Mouse (Mus musculus): Measurements from ENCODE around the gene Ano1.
A peak's percentile ranks its signal among the peaks of the same experiment; 100 is the strongest.

The Ano1 gene

DNA sequence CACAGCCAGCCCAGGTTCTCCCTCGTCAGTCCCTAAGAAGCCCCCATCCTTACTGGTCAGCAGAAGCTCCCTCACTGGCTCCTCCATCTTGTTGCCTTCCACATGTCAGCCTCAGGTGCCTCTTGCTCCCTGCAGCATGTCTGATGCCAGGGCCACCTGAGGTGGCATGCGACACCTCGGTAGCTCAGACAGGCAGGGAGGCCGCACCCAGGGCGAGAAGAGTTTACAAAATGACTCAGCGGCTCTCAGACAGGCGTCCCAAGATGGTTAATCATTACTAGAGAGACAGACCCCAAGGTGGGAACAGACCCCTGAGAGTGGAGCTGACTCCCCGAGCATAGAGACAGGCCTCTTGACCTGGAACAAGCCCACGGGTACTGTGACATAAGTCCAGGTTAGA is at the start of gene Ano1:
Ano1 (minus strand) TSS at position 142 of the 400 bp plus-strand sequence.
- DNase-seq (ENCODE audit: low spot score) = no peak

DNA sequence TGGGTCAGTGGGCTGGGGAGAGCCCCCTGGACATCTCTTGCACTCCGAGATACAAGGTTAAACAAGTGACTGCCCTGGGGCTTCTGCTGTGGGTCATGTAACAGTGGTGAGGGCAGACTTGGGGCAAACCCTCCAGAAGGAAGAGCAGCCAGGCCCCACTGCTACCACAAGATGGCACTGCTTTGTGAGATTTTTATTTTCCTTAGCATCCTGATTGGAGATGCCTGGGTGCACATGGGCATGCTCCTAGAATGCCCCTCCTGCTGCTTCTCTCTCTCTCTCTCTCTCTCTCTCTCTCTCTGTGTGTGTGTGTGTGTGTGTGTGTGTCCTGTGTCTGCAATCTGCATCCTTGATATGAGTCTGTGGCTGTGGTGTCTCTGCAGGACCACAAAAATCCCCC is 46.7 kb upstream of the Ano1 start:
- DNase-seq (ENCODE audit: low spot score) = peak; percentile 48

DNA sequence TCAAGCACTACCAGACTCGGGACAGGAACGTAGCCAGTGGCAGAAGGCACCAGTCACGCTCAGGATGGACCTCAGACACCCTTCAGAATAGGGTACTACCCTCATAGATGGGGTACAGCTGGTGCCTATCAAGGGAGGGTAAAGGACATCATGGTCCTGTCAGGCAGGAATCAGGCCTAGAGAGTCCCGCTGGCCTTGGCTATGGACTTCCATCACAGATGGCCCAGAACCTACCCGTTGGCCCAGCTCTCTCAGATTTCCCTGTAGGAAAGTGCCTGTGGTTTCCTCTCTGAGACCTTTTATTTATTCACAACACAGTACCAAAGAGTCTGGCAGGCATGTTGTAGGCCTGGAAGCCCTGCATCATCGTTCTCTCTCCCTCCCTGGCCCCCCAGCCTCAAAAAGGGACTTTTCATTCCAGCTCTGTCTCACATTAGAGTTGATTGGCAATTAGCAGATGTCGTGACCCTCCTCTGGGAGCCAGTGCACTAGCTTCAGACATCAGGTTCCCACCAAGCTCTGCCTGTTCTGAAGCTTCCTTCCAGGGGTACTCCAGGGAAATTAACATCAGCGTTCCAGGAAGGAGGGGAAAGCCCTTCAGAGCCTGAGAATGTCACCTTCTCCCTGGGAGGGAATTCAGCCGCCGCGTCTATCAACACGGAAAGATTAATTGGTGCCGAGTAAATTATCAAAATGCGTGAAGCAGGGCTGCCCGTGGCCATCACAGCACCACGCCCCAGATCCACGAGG is 45.4 kb upstream of the Ano1 start:
- no peak for DNase-seq (ENCODE audit: low spot score)

DNA sequence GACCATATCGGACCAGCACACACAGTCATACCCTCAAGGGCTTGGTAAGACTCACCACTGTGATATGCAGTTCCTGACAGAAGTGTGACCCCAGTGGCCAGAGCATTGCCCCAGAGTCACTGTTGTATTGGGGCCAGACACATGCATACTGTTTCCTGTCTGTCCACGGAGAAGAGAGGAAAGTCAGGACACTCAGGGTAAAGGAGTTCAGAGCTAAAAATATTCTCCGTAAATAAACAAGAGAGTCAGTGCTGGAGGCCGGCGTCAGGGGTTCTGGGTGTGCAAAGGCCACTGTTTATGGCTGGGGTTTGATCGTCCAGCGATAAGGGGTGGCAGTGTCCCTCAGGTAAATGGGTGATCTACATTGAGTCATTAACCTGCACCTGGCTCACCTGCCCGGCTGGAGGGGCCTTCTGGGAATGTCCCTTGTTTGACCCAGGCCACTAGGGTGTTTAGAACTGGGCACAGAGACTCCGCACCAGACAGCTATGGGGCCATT is 44.3 kb upstream of the Ano1 start:
- no peak for DNase-seq (ENCODE audit: low spot score)

DNA sequence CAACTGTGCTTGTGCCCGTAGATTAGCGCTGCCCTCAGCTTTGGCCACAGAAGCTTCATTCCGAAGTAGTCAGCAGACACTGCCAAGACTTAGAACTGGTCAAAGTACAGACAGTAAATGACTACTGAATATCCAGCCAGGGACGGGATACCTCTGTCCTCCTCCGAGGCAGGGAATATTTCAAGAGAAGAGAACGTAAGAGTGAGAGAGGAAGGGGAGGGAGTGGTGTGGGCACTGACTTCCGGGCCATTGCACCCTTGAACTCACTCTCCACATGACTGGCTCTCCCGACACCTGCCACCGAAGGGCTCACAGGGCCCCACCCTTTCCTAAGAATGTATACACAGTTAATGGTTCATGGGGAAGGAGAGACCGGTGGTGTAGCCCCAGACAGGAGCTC is 41.5 kb upstream of the Ano1 start:
- no peak for DNase-seq (ENCODE audit: low spot score)

DNA sequence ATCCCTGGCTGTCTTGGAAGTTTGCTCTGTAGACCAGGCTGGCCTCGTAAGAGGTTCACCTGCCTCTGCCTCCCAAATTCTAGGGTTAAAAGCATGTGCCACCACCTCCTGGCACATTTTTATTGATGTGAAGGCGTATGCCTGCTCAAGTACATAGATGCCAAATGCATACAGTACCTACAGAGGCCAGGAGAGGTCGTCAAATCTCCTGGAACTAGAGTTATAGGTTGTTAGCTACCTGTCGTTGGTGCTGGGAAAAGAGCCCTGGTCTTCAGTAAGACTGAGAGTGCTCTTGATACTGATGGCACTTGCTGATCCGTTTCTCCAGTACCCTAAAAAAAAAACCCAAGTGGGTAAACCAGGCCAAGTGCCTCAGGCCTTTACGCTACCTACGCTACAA is 39.7 kb upstream of the Ano1 start:
- DNase-seq (ENCODE audit: low spot score) = no peak

DNA sequence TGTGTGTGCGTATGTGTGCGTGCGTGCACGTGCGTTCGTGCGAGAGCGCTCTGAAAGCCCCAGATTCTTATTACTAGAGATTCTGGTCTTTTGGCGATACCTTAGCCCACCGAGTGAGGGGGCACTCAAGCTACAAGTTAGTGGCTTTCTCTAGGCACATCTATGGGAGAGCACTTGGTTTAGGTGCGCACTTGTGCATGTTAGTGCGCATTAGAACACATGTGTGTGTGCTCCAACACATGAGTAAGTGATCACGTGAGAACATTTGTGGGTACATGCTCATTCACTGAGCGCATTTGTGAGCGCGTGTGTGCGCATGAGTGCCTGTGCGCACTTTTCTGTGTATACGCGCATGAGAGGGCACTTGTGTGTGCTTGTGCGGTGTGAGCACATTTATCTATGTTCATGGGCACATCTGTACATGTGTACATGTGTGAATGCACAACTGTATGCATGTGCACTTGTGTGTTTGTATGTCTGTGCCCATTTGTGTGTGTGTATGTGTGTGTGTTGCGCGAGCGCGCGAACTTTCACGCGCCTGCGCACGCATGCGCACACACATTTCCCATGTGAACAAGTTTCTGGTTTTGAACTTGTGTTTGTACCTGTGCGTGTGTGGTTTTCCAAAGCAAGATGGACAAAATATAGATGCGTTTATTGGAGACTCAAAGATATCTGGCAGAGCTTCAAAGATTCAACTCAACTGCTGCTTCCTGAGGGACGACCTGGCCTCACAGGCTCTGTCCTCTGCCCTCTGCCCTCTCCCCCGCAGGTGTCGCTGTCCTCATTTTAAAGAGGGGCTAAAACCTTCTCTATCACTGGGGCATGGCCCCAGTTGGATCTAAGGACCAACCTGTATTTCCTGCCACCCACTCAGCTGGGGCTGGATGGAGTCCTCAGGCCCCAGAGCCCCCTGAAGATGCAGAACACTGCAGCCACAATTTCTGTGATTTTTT is 38.1 kb upstream of the Ano1 start:
- no peak for DNase-seq (ENCODE audit: low spot score)

DNA sequence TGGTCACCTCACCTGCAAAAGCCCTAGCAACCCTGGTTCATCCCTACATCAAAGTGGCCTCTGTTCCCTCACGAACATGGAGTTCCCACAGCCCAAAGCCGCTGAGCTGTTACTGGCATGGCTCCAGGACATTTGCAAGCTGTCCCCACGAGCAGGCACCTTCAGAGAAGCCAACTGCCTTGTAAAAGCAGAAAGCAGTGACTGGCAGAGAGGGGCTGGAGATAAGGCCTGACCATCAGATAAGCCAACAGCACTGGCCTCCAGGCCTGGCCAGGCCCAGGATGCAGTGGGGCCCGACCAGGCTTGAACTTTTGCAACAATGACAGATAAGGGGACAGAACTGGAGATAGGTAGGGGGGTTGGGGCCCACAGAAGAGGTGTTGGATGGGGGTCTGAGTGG is 36.9 kb upstream of the Ano1 start:
- DNase-seq (ENCODE audit: low spot score) = no peak

DNA sequence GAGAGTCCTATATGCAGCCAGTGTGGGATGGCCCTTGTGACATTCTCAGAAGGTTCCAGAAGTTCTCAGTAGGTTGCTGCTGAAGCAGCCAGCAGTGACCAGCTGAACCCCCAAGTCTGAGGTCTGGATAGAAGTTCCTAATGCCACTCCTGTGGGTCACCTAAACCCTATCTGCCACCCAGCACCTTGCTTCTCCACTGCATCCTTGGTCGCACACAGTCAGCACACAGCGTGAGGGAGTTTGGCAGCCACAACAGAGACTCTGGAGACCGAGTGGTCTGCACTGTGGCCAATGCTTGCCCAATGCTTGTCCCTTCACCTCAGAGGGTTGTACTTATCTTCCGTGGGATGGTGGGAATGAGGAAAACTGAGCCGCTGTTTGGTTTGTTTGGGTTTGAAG is 35.7 kb upstream of the Ano1 start:
- DNase-seq (ENCODE audit: low spot score) = no peak

DNA sequence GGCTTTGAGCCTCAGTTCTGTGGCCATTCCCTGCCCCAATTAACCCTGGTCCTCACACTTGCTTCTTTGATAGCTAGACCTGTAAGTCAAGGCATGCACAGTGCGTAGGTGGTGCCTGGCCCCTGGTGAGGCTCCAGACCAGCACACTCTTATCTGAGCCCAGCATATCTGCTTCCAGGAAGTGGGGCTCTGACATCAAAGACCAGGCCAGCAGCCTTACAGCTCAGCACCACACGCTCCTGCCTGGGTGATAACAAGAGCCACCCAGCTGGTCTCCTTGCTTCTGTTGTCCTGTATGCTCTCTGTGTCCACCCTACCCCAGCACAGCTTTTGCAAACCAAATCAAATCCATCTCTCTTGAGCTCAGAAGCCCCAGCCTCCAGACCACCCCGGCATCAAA is 34.8 kb upstream of the Ano1 start:
- no peak for DNase-seq (ENCODE audit: low spot score)

DNA sequence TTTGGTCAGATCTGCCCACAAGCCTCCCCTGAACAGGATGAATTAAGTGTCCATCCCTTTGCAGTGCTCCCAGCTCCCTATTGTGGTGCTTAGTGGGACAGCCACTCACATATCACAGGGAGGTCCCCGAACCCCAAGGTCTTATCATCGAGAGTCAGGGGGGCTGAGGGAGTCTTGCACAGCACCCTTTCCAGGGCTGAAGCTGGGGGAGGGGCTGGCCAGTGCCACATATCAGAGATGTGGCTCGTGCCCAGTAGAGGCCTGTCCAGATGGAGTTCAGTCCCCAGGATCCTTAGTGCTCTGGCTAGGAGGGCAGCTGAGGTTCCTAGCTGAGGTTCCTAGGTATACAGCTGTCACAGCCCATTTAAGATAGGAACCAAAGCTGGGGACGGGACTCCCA is 32.4 kb upstream of the Ano1 start:
- DNase-seq (ENCODE audit: low spot score) = no peak

DNA sequence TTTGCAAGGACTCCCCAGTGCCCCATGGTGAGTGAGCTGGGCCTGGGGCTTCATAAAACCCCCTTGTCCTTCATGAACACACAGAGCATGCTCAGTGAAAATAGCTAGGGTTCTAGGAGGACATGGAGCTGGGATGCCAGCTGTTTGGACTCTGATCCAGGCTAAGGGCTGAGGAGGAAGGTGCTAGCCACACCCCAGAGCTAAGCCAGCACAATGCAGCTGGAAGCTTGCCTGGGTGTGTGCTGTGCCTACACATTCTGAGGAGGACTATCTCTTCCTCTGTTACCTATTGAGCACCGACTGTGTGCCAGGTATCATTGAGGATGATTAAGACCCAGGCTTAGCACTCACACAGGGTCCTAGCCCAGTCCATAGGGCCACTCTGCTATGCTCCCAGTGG is 30.6 kb upstream of the Ano1 start:
- no peak for DNase-seq (ENCODE audit: low spot score)

DNA sequence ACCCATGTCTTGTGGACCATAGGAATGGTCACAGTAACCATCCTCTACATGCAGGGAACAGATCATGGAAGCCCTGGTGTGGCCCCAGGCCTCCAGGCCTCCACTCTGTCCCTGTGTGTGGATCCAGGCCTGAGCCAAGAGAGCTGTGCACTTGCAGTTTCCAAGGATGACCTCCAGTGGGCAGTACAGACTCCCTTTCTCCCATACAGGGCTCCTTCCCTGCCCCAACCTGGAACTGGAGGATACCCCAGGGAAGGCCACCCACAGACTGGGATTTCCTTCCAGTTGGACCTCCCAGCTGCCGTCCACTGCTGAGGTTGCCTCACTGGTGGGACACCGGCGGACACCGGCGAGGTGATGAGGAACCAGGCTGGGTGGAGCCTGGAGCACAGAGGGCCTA is 29.6 kb upstream of the Ano1 start:
- no peak for DNase-seq (ENCODE audit: low spot score)

DNA sequence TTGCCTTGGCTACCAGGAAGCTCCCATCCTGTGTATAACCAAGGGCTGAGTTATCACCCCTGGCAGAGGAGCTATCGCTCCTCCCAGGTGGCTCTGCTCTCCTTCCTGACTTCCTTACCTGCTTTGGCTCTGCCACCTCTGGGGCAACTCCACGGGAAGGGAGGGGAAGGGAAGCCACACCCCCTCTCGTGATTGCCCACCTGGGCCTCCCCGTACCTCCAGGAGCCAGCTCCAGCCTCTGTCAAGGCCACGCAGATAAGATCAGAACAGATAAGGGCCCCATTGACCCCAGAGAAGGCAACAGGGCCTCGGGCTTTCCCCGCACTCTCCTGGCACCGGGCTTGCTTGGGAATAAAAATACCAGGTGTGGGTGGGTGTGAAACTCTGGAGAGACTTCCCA is 28.4 kb upstream of the Ano1 start:
- DNase-seq (ENCODE audit: low spot score) = no peak

DNA sequence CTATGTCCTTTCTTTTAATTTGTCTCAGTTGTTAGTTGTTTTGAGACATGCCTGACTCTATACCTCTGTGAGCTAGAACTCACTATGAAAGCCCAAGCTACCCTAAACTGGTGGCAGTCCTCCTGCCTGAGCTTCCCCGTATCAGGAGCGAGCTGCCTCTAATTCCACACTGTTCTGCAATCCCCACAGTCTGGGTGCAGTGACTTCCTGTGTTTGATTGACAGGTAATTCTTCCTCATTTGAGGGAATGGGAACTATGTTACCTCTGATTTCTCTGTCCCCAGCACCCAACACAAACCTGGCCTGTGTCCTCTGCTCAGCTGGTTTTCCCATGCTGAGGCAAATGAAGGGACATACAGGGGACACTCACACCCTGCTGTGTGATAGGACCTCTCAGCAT is 27.9 kb upstream of the Ano1 start:
- DNase-seq (ENCODE audit: low spot score) = no peak

DNA sequence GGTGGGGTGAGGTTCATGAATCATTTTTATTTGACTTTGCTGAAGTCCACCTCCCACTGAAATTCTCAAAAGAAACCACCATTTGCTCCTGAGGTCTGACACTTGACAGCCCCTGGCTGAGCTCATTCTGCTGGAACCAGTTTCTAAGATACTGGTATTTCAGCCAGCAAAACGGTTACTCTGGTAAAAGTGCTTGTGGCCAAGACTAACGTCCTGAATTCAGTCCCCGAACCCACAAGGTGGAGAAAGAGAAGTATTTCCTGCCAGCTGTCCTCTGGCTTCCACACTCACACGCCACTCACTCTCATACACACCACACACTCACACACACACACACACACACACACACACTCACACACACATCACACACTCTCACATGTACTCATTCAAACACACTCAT is 26.0 kb upstream of the Ano1 start:
- DNase-seq (ENCODE audit: low spot score) = no peak

DNA sequence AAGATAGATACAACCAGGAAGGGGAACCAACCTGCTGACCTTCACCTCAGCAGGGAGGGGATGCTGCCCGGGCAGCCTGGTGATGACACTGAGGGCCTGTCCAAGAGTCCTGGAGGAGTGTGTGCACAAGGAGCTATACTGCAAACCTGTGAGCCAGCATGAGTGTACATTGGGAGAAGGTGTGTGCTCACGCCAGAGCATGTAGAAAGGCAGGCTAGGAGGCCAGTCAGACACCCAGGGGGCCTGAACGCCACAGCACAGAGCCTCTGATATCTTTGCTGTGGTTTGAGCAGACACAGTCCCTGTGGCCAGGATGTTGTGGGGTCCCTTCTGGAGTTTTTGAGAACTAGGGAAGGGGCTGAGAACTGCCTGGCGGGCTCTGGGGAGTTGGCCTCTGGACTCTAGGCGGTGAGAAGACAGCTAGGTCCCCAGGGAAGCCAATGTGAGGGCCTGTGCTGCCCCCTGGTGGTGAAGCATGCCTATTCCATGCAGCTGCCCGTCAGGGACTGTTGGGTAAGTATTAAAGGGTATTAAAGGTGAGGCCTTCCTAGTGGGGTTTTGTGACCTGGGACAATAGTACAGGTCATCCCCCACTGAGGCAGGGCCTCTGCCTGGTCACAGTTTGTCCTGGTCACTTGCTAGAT is 24.2 kb upstream of the Ano1 start:
- DNase-seq (ENCODE audit: low spot score) = peak; percentile 86

DNA sequence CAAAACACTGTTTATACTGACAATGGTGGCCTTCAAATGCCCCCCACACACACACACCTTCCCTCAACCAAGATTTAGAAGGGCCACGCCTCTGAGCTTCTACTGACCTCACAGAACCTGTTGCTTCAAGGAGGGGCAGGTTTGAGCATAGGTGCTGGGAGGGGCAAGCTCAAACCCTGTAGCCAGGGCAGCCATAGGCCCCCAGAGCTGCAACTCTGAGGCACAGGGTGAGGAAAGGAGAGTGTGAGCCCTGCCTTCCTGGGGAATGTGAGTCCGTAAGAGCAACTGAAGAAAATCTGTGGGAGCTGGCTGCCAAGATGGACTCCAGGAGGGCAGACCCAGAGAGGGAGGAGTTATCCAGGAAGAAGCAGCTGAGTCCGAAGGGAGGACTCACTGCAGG is 23.4 kb upstream of the Ano1 start:
- no peak for DNase-seq (ENCODE audit: low spot score)

DNA sequence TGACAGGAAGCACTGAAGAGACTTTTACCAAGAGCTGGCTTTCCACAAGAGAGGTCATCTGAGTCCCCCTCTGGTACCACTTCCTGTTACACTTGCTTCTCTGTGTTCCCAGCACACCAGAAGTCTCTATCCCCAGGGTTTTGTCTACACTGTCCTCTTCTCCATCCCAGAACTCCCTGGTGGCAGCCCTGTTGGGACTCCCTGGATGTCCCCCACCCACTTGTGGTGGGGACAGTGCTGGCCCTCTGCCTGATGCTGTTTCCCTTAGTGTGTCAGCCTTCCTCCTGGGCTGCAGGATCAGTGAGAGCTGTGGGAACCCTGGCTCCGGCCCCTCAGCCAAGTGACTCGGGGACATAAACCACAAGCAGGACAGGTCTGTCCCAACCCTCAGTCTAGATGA is 22.5 kb upstream of the Ano1 start:
- no peak for DNase-seq (ENCODE audit: low spot score)

DNA sequence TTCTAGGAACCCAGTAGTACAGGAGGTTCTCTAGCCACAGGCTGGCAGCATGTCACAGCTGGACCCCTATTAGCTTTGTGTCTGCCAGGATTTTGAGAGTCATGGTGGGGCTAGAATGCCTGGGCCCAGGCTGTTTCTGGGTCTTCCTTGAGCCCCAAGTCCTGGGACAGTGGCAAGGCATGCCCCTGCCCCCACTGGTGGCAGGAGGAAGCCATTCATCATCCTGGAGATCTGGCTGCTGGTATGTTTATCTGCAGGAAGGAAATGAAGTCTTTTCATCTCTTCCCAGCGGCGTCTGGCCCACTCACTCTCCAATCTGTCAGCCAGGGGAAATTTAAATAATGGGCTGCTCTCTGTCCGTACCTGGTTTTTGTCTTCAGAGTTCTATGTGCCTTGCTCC is 18.3 kb upstream of the Ano1 start:
- no peak for DNase-seq (ENCODE audit: low spot score)

DNA sequence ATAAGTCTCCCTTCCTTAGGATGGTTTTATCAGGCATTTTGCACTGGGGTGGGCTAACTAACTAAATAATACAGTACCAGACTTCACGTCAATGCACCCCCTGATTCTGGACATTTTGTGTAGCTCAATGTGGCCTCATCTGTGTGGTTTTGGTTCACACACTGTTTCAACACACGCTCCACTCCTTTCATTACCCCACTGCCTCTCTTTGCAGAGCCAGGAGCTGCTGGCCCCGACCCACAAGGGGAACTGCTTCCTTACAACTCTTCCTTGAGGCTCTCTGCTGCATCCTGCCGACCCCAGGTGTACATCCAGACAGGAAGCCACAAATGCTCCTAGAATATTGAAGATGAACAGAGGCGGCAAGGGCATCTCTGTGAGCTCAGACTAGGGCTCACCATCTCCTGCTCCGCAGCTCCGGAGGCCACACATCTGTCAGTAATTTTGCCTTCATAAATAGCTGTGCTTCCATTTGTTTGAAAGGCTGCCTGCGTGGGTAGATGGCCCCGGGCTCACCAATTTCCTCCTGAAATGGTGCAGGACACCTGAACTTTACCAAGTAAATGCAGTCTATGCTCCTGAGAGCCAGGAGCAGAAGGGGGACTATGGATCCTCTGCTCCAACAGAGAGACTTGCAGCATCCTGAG is 17.8 kb upstream of the Ano1 start:
- no peak for DNase-seq (ENCODE audit: low spot score)

DNA sequence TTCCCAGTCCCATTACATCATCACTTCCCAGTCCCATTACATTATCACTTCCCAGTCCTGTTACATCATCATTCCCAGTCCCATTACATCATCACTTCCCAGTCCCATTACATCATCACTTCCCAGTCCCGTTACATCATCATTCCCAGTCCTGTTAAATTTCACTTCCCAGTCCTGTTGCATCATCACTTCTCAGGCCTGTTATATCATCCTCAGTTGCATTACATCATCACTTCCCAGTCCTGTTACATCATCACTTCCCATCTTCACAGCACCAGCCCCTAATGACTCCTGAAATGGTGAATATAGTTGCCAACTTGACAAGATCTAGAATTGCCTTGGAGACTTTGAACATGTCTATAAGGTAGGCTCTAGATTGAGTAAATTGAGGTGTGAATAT is 17.1 kb upstream of the Ano1 start:
- DNase-seq (ENCODE audit: low spot score) = no peak
